Mouse (Mus musculus) olfactory bulb, adult 2 months (tissue): ENCODE results near the gene Atp6v0b. TPM values are rescaled to one million over a fixed set of nuclear protein-coding genes. Genes with fewer than 3 reads are reported as not detected.

Experiments used
- H3K27ac ChIP-seq: fragments of 200-500 bp; 2 replicates; pipeline ENCODE4 v1.5.1; 2012; ENCODE audit warnings: low read depth, low read length; ENCODE audit not compliant: insufficient read depth
- H3K4me1 ChIP-seq: fragments of 200-500 bp; 2 replicates; pipeline ENCODE4 v1.6.1; 2012; ENCODE audit warnings: low read length; ENCODE audit not compliant: control insufficient read depth, insufficient read depth
- H3K4me3 ChIP-seq: fragments of 200-500 bp; 2 replicates; pipeline ENCODE4 v1.5.1; 2012; ENCODE audit warnings: mild to moderate bottlenecking, low read depth, low read length, moderate library complexity; ENCODE audit not compliant: insufficient read depth
- CTCF ChIP-seq: fragments of 200-500 bp; IDR thresholded peaks from 2 replicates; pipeline ENCODE4 v1.5.1; 2012; ENCODE audit warnings: low read depth, mild to moderate bottlenecking, low read length, moderate library complexity; ENCODE audit not compliant: insufficient read depth
- POLR2A ChIP-seq: fragments of 200-500 bp; IDR thresholded peaks from 2 replicates; pipeline ENCODE4 v1.6.1; 2012; ENCODE audit warnings: mild to moderate bottlenecking, low read depth, low read length, moderate library complexity; ENCODE audit not compliant: insufficient read depth
- WGBS: fragments of 180-500 bp; shearing (Covaris S2); methylation state at CpG from one replicate; pipeline ENCODE4 v1.1.7; 2018; 5-methylcytosine and 5-hydroxymethylcytosine counted together
- polyA plus RNA-seq: library from polyadenylated mRNA; stranded (reverse); fragments of >200 nt; gene quantifications from 2 replicates; pipeline ENCODE4 v1.2.4, GENCODE M21; 2012; ENCODE audit warnings: low replicate concordance; ENCODE audit not compliant: missing spikeins, insufficient read depth, insufficient read length

The Atp6v0b gene
- polyA plus RNA-seq, 1 experiment: not detected

GRCm38 (mm10) chr4:117896031-117896430 lies 8.9 kb upstream of the Atp6v0b start:
- TF ChIP-seq CTCF (no peak), POLR2A (no peak)
- Histone ChIP-seq H3K4me3 (no peak overlapping the region), H3K27ac (no peak overlapping the region), H3K4me1 (peaks cover 5% of the 10 kb centered on the region; the same call in 1 of the 2 replicates)
- WGBS: 95% methylated on average over 6 of the region's 6 CpGs

- no peak overlapping the region for H3K27ac ChIP-seq
- H3K4me3 ChIP-seq: no peak overlapping the region
- no peak for TF ChIP-seq POLR2A
- no peak for TF ChIP-seq CTCF
- H3K4me1 ChIP-seq: peaks cover 9% of the 10 kb centered on the region
- WGBS: 69% methylated on average over 7 of the region's 7 CpGs
Measured at GRCm38 (mm10) chr4:117895339-117895738, 8.2 kb upstream of the Atp6v0b start.

- TF ChIP-seq CTCF: no peak
- no peak for TF ChIP-seq POLR2A
- Histone ChIP-seq H3K4me1 (peaks cover 9% of the 10 kb centered on the region), H3K4me3 (no peak overlapping the region), H3K27ac (no peak overlapping the region)
- 89% methylated on average over 8 of the region's 8 CpGs for WGBS
Measured at GRCm38 (mm10) chr4:117894601-117895000, 7.5 kb upstream of the Atp6v0b start.

GRCm38 (mm10) chr4:117893376-117893775 lies 6.2 kb upstream of the Atp6v0b start:
- WGBS: 40% methylated on average over 9 of the region's 9 CpGs
- Histone ChIP-seq H3K27ac (no peak overlapping the region), H3K4me3 (no peak overlapping the region), H3K4me1 (peaks cover 9% of the 10 kb centered on the region)
- TF ChIP-seq POLR2A: no peak
- no peak for TF ChIP-seq CTCF

- Histone ChIP-seq H3K27ac (0 out of 2 replicates have a peak within 1 kb of the TSS, but pooled peaks have one; percentile 3), H3K4me1 (peaks cover 9% of the 10 kb centered on the region), H3K4me3 (peak within 1 kb of the TSS; percentile 72)
- TF ChIP-seq CTCF (no peak), POLR2A (no peak)
- 0% methylated on average over 21 of the region's 21 CpGs for WGBS
Measured at GRCm38 (mm10) chr4:117891738-117892161, 4.6 kb upstream of the Atp6v0b start, which contains the start of gene Dph2. Gene Dph2 (minus strand): TSS chr4:117892032.

- Histone ChIP-seq H3K4me3 (no peak overlapping the region), H3K4me1 (peaks cover 15% of the 10 kb centered on the region), H3K27ac (no peak overlapping the region)
- WGBS: 55% methylated on average over 8 of the region's 8 CpGs
- TF ChIP-seq POLR2A: no peak
- no peak for TF ChIP-seq CTCF
Measured at GRCm38 (mm10) chr4:117890750-117891149, 3.6 kb upstream of the Atp6v0b start.

GRCm38 (mm10) chr4:117890031-117890430 lies 2.9 kb upstream of the Atp6v0b start:
- no peak for TF ChIP-seq POLR2A
- no peak for TF ChIP-seq CTCF
- WGBS: 89% methylated on average over 14 of the region's 14 CpGs
- Histone ChIP-seq H3K27ac (no peak overlapping the region), H3K4me1 (peaks cover 21% of the 10 kb centered on the region), H3K4me3 (no peak overlapping the region)

GRCm38 (mm10) chr4:117889471-117889870 lies 2.3 kb upstream of the Atp6v0b start:
- no peak overlapping the region for H3K27ac ChIP-seq
- H3K4me3 ChIP-seq: no peak overlapping the region
- 91% methylated on average over 15 of the region's 15 CpGs for WGBS
- H3K4me1 ChIP-seq: peaks cover 25% of the 10 kb centered on the region
- TF ChIP-seq CTCF: no peak
- TF ChIP-seq POLR2A: no peak

- Histone ChIP-seq H3K4me3 (no peak overlapping the region), H3K4me1 (peaks cover 34% of the 10 kb centered on the region), H3K27ac (no peak overlapping the region)
- 82% methylated on average over 2 of the region's 2 CpGs for WGBS
- TF ChIP-seq POLR2A (no peak), CTCF (no peak)
Measured at GRCm38 (mm10) chr4:117887920-117888319, 787 bp upstream of the Atp6v0b start.

GRCm38 (mm10) chr4:117886644-117887043 lies 489 bp downstream of the Atp6v0b start:
- H3K27ac ChIP-seq: 0 out of 2 replicates have a peak overlapping the region, but pooled peaks have one; percentile 42
- TF ChIP-seq POLR2A: no peak
- TF ChIP-seq CTCF: no peak
- peak overlapping the region; percentile 88 for H3K4me3 ChIP-seq
- peaks cover 38% of the 10 kb centered on the region for H3K4me1 ChIP-seq
- 1% methylated on average over 24 of the region's 24 CpGs for WGBS
